Mouse (Mus musculus): ENCODE measurements around the gene Rae1.

GRCm38 (mm10) chr2:173000921-173001320 lies 1.0 kb downstream of the Rae1 start:
- TF ChIP-seq CTCF (conservative IDR thresholded peaks at IDR 0.05; ENCODE audit: low read length) = no peak
- TF ChIP-seq POU5F1 (IDR thresholded peaks at IDR 0.05; ENCODE audit: borderline replicate concordance, low read length) = no peak
- no peak for TF ChIP-seq NANOG (IDR thresholded peaks at IDR 0.05; ENCODE audit: borderline replicate concordance, low read length)
